Mouse (Mus musculus) MEL (cell line): ENCODE measurements at regions not wholly inside any gene's neighbourhood (a gene's known extent, or its start where the extent isn't known, plus 50 kb on each side); places are given as distances from the start of the nearest gene placed in this dataset.

Experiments used
- DNase-seq: peaks from one replicate; pipeline ENCODE4 v3.0.0; 2011; ENCODE audit warnings: low read depth, low spot score
- H3K27ac ChIP-seq: 2 replicates; pipeline ENCODE4 v1.5.1; 2012; ENCODE audit warnings: low read depth, mild to moderate bottlenecking, control low read depth, low read length, moderate library complexity; ENCODE audit not compliant: control insufficient read depth
- H3K27me3 ChIP-seq, 2 experiments: fragments of 150-350 bp in 1 of 2; sonication (generic) in 1 of 2; 2 replicates each; pipeline ENCODE4 v1.6.1; 2012; ENCODE audit warnings: low read length in 2 of 2, mild to moderate bottlenecking in 2 of 2, improper control_type of control experiment in 1 of 2, moderate library complexity in 1 of 2; ENCODE audit not compliant: insufficient read depth in 2 of 2, control insufficient read depth in 1 of 2
- H3K36me3 ChIP-seq, 2 experiments: 2 replicates each; pipeline ENCODE4 v1.6.1; 2012 to 2014; ENCODE audit warnings: low read length in 2 of 2, improper control_type of control experiment in 1 of 2, inconsistent platforms in 1 of 2, mild to moderate bottlenecking in 1 of 2; ENCODE audit not compliant: insufficient read depth in 2 of 2, control insufficient read depth in 1 of 2
- H3K4me1 ChIP-seq, 2 experiments: fragments of 150-350 bp in 1 of 2; sonication (generic) in 1 of 2; 2 replicates each; pipeline ENCODE4 v1.6.1; 2012; ENCODE audit warnings: low read length in 2 of 2, improper control_type of control experiment in 1 of 2, mild to moderate bottlenecking in 1 of 2; ENCODE audit not compliant: insufficient read depth in 2 of 2, control insufficient read depth in 1 of 2
- H3K4me3 ChIP-seq, 2 experiments: fragments of 150-350 bp in 1 of 2; sonication (generic) in 1 of 2; 2 replicates each; pipeline ENCODE4 v1.5.1; 2012; ENCODE audit warnings: low read depth in 2 of 2, low read length in 2 of 2, mild to moderate bottlenecking in 2 of 2, moderate library complexity in 2 of 2, control low read depth in 1 of 2, improper control_type of control experiment in 1 of 2; ENCODE audit not compliant: control insufficient read depth in 1 of 2, insufficient read depth in 1 of 2
- H3K79me2 ChIP-seq: 2 replicates; pipeline ENCODE4 v1.6.1; 2012; ENCODE audit warnings: mild to moderate bottlenecking, low read length, moderate library complexity; ENCODE audit not compliant: control insufficient read depth, poor library complexity, insufficient read depth
- H3K9ac ChIP-seq: 2 replicates; pipeline ENCODE4 v1.6.1; 2012; ENCODE audit warnings: low read depth, mild to moderate bottlenecking, control low read depth, low read length, moderate library complexity; ENCODE audit not compliant: control insufficient read depth, poor library complexity, severe bottlenecking
- H3K9me3 ChIP-seq: fragments of 150-350 bp; sonication (generic); replicated peaks from 2 replicates; pipeline ENCODE4 v1.6.1; 2012; ENCODE audit warnings: mild to moderate bottlenecking, low read length, improper control_type of control experiment, moderate library complexity; ENCODE audit not compliant: insufficient read depth
- CHD1 ChIP-seq: IDR thresholded peaks from 2 replicates; pipeline ENCODE4 v1.6.1; 2012; ENCODE audit warnings: low read depth, mild to moderate bottlenecking, inconsistent platforms, low read length, improper control_type of control experiment
- CTCF ChIP-seq, 3 experiments: IDR thresholded peaks in 2 of 3; conservative IDR thresholded peaks in 1 of 3; 2 replicates each; pipeline ENCODE4 v1.5.1; 2011 to 2012; ENCODE audit warnings: low read length in 3 of 3, low read depth in 2 of 3, mild to moderate bottlenecking in 2 of 3, improper control_type of control experiment in 1 of 3, inconsistent platforms in 1 of 3, mixed read lengths in 1 of 3, moderate library complexity in 1 of 3; ENCODE audit not compliant: control insufficient read depth in 1 of 3, insufficient read depth in 1 of 3, poor library complexity in 1 of 3, severe bottlenecking in 1 of 3
- E2F4 ChIP-seq: IDR thresholded peaks from 2 replicates; pipeline ENCODE4 v1.6.1; 2011; ENCODE audit warnings: low read depth, low read length, improper control_type of control experiment, borderline replicate concordance
- ELF1 ChIP-seq: IDR thresholded peaks from 2 replicates; pipeline ENCODE4 v1.6.1; 2014; ENCODE audit warnings: low read depth, mild to moderate bottlenecking, inconsistent platforms, low read length, improper control_type of control experiment, moderate library complexity
- EP300 ChIP-seq, 2 experiments: IDR thresholded peaks; 2 replicates each; pipeline ENCODE4 v1.6.1; 2011; ENCODE audit warnings: improper control_type of control experiment in 2 of 2, low read length in 2 of 2, low read depth in 1 of 2, mild to moderate bottlenecking in 1 of 2
- GABPA ChIP-seq: IDR thresholded peaks from 2 replicates; pipeline ENCODE4 v1.6.1; 2012; ENCODE audit warnings: low read depth, mild to moderate bottlenecking, inconsistent platforms, low read length, improper control_type of control experiment, moderate library complexity
- HCFC1 ChIP-seq: IDR thresholded peaks from 2 replicates; pipeline ENCODE4 v1.6.1; 2012; ENCODE audit warnings: low read depth, mild to moderate bottlenecking, inconsistent platforms, low read length, improper control_type of control experiment, moderate library complexity
- JUND ChIP-seq: IDR thresholded peaks from 2 replicates; pipeline ENCODE4 v1.6.1; 2011; ENCODE audit warnings: low read depth, mild to moderate bottlenecking, improper control_type of control experiment, low read length
- MAX ChIP-seq: IDR thresholded peaks from 2 replicates; pipeline ENCODE4 v1.6.1; 2011; ENCODE audit warnings: low read length, improper control_type of control experiment
- MAZ ChIP-seq: IDR thresholded peaks from 2 replicates; pipeline ENCODE4 v1.6.1; 2012; ENCODE audit warnings: low read depth, mild to moderate bottlenecking, inconsistent platforms, low read length, improper control_type of control experiment
- MEF2A ChIP-seq: IDR thresholded peaks from 2 replicates; pipeline ENCODE4 v1.6.1; 2014; ENCODE audit warnings: low read depth, mild to moderate bottlenecking, inconsistent platforms, low read length, improper control_type of control experiment; ENCODE audit not compliant: poor library complexity, insufficient replicate concordance, severe bottlenecking; ENCODE audit errors: extremely low read depth
- MXI1 ChIP-seq: IDR thresholded peaks from 2 replicates; pipeline ENCODE4 v1.6.1; 2011; ENCODE audit warnings: mild to moderate bottlenecking, low read depth, low read length, improper control_type of control experiment
- MYC ChIP-seq: IDR thresholded peaks from 2 replicates; pipeline ENCODE4 v1.6.1; 2011; ENCODE audit warnings: low read depth, mild to moderate bottlenecking, low read length, improper control_type of control experiment, moderate library complexity
- NRF1 ChIP-seq: IDR thresholded peaks from 2 replicates; pipeline ENCODE4 v1.6.1; 2014; ENCODE audit warnings: low read depth, mild to moderate bottlenecking, inconsistent platforms, low read length, improper control_type of control experiment, moderate library complexity; ENCODE audit not compliant: poor library complexity, insufficient read depth, severe bottlenecking
- POLR2A ChIP-seq, 2 experiments: IDR thresholded peaks; 2 replicates each; pipeline ENCODE4 v1.6.1; 2011 to 2012; ENCODE audit warnings: low read length in 2 of 2, mild to moderate bottlenecking in 2 of 2, control low read depth in 1 of 2, improper control_type of control experiment in 1 of 2, low read depth in 1 of 2, moderate library complexity in 1 of 2; ENCODE audit not compliant: control insufficient read depth in 1 of 2, insufficient read depth in 1 of 2, poor library complexity in 1 of 2
- POLR2AphosphoS2 ChIP-seq: IDR thresholded peaks from 2 replicates; pipeline ENCODE4 v1.6.1; 2011; ENCODE audit warnings: low read length, improper control_type of control experiment
- POLR2AphosphoS5 ChIP-seq: IDR thresholded peaks from 2 replicates; pipeline ENCODE4 v1.6.1; 2012; ENCODE audit warnings: low read depth, borderline replicate concordance, mild to moderate bottlenecking, inconsistent platforms, low read length, moderate library complexity, mixed read lengths
- RAD21 ChIP-seq: IDR thresholded peaks from 2 replicates; pipeline ENCODE4 v1.6.1; 2011; ENCODE audit warnings: mild to moderate bottlenecking, low read depth, low read length, improper control_type of control experiment
- SIN3A ChIP-seq: IDR thresholded peaks from 2 replicates; pipeline ENCODE4 v1.6.1; 2012; ENCODE audit warnings: low read length, improper control_type of control experiment, inconsistent platforms
- SMC3 ChIP-seq: IDR thresholded peaks from 2 replicates; pipeline ENCODE4 v1.6.1; 2011; ENCODE audit warnings: low read depth, low read length, improper control_type of control experiment
- TAL1 ChIP-seq: IDR thresholded peaks from 2 replicates; pipeline ENCODE4 v1.6.1; 2012; ENCODE audit warnings: mild to moderate bottlenecking, inconsistent platforms, low read length, moderate library complexity, mixed read lengths
- TBP ChIP-seq: IDR thresholded peaks from 2 replicates; pipeline ENCODE4 v1.8.0; 2011; ENCODE audit warnings: low read depth, low read length, improper control_type of control experiment
- TCF12 ChIP-seq: IDR thresholded peaks from 2 replicates; pipeline ENCODE4 v1.6.1; 2014; ENCODE audit warnings: low read depth, mild to moderate bottlenecking, inconsistent platforms, low read length, improper control_type of control experiment, moderate library complexity
- UBTF ChIP-seq: IDR thresholded peaks from 2 replicates; pipeline ENCODE4 v1.6.1; 2012; ENCODE audit warnings: low read depth, mild to moderate bottlenecking, inconsistent platforms, low read length, improper control_type of control experiment, moderate library complexity, borderline replicate concordance; ENCODE audit not compliant: insufficient read depth
- USF1 ChIP-seq: IDR thresholded peaks from 2 replicates; pipeline ENCODE4 v1.6.1; 2014; ENCODE audit warnings: low read depth, mild to moderate bottlenecking, inconsistent platforms, low read length, improper control_type of control experiment, moderate library complexity
- ZC3H11A ChIP-seq: IDR thresholded peaks from 2 replicates; pipeline ENCODE4 v1.6.1; 2012; ENCODE audit warnings: low read depth, mild to moderate bottlenecking, inconsistent platforms, low read length, improper control_type of control experiment
- ZNF384 ChIP-seq: IDR thresholded peaks from 2 replicates; pipeline ENCODE4 v1.6.1; 2012; ENCODE audit warnings: low read depth, mild to moderate bottlenecking, inconsistent platforms, low read length, improper control_type of control experiment

DNA sequence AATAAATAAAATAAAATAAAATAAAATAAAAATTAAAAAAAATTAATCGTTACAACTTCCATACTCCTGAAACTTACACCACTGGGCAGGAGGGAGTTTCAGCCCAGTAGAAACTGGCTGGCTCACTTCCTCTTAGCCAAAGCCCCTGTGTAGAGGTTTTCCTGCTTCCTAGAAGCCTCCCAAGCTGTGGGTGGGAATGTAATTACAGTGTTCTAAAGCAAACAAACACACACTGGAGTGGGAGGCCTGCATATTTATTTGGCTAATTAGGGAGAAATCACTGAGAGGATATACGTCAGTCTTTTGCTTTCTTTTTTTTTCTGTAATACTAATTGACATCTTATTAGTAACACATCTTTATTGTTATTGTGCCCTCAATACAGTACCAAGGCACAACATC, 94.2 kb upstream of the Cdh5 start:
- no peak overlapping the region for H3K4me3 ChIP-seq
- H3K9me3 ChIP-seq, result no peaks in the 10 kb centered on the region
- no peak for TF ChIP-seq ZNF384
- no peak for TF ChIP-seq HCFC1
- TF ChIP-seq CTCF (IDR thresholded peaks at IDR 0.05 in 2 of 3, conservative IDR thresholded peaks at IDR 0.05 in 1 of 3; ENCODE audit: control insufficient read depth in 1 of 3, insufficient read depth in 1 of 3, low read depth in 2 of 3, low read length in 3 of 3, poor library complexity in 1 of 3, severe bottlenecking in 1 of 3), result no peak
- TF ChIP-seq UBTF, result no peak
- no peak for TF ChIP-seq POLR2AphosphoS2
- TF ChIP-seq MAZ, result no peak
- no peak for TF ChIP-seq JUND
- no peak for TF ChIP-seq MYC
- TF ChIP-seq TAL1, result no peak
- no peak for TF ChIP-seq TCF12
- no peak for TF ChIP-seq ZC3H11A
- TF ChIP-seq EP300 (IDR thresholded peaks at IDR 0.05; ENCODE audit: low read depth in 1 of 2, low read length in 2 of 2), result no peak
- no peak for TF ChIP-seq POLR2A (IDR thresholded peaks at IDR 0.05; ENCODE audit: control insufficient read depth in 1 of 2, insufficient read depth in 1 of 2, low read depth in 1 of 2, low read length in 2 of 2, poor library complexity in 1 of 2)
- TF ChIP-seq, all 39 proteins: peak for 0

DNA sequence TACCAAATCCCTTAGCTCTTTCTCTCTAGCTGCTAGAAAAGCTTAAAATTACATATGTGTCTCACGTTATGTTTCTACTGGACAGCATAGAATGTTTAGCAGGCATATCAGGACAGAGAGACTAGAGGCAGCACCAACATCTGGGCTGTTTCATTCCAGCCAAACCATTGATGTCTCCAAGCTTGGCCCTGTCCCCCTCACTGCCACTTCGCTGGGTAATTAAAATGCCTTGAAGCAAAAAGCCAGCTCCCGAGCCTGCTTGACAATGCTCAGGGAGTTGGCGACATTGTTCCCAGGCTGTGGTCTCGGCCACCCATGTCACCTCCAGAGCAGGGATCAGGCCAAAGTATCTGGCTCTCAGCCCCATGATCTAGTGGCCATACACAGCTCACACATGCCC, 92.7 kb upstream of the Cdh5 start:
- Histone ChIP-seq H3K9ac (no peak overlapping the region), H3K27me3 (no peaks in the 10 kb centered on the region), H3K4me3 (no peak overlapping the region), H3K27ac (no peak overlapping the region), H3K36me3 (no peaks in the 10 kb centered on the region), H3K9me3 (no peaks in the 10 kb centered on the region), H3K4me1 (no peaks in the 10 kb centered on the region), H3K79me2 (no peaks in the 10 kb centered on the region)
- no peak for DNase-seq
- TF ChIP-seq RAD21 (no peak), E2F4 (no peak), HCFC1 (no peak), GABPA (no peak), USF1 (no peak), ELF1 (no peak), SIN3A (no peak), TAL1 (no peak), MEF2A (no peak), MXI1 (no peak), TBP (no peak), CTCF (IDR thresholded peaks at IDR 0.05 in 2 of 3, conservative IDR thresholded peaks at IDR 0.05 in 1 of 3; ENCODE audit: control insufficient read depth in 1 of 3, insufficient read depth in 1 of 3, low read depth in 2 of 3, low read length in 3 of 3, poor library complexity in 1 of 3, severe bottlenecking in 1 of 3) (no peak), SMC3 (no peak), MAX (no peak), CHD1 (no peak), EP300 (IDR thresholded peaks at IDR 0.05; ENCODE audit: low read depth in 1 of 2, low read length in 2 of 2) (no peak), POLR2AphosphoS5 (no peak), NRF1 (no peak), ZC3H11A (no peak)

More for the DNA sequence above, 94.2 kb upstream of the Cdh5 start:
- Histone ChIP-seq H3K27ac (no peak overlapping the region), H3K9ac (no peak overlapping the region), H3K79me2 (no peaks in the 10 kb centered on the region), H3K4me1 (no peaks in the 10 kb centered on the region), H3K36me3 (no peaks in the 10 kb centered on the region), H3K27me3 (no peaks in the 10 kb centered on the region)
- DNase-seq, result no peak
